Mouse (Mus musculus): ENCODE results near the gene Gm17727.
"Not testable (repeated sequence)": the region's sequence is repeated elsewhere in the genome, so short reads cannot be mapped to it uniquely, and the experiment has no call there.

The Gm17727 gene

GRCm38 (mm10) chr9:35778009-35778408 is at the start of gene Gm17727:
Gene Gm17727 (minus strand): TSS chr9:35778109.
- H3K36me3 ChIP-seq (ENCODE audit: control insufficient read depth, insufficient read depth, low read length, poor library complexity, severe bottlenecking): no peaks in the 10 kb centered on the region
- no peak for DNase-seq (ENCODE audit: low read depth, low spot score)

DNA sequence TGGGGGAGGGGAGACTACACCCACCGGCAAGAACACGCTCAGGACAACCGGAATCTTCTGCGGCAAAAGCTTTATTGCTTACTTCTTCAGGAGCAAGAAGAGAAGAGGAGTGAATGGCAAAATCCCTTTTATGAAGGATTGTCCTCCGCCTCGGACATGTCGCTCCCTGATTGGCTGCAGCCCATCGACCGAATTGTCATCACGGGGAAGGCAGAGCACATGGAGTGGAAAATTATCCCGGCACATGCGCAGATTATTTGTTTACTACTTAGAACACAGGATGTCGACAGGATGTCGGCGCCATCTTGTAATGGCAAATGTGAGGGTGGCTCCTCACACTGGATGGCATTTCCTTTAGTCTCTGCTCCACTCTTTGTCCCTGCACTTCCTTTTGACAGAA is 40.0 kb upstream of the Gm17727 start:
- H3K36me3 ChIP-seq (ENCODE audit: control insufficient read depth, insufficient read depth, low read length, poor library complexity, severe bottlenecking); H3K27me3 ChIP-seq (ENCODE audit: control insufficient read depth, insufficient read depth, low read length, poor library complexity, severe bottlenecking); DNase-seq (ENCODE audit: low read depth, low spot score): not testable (repeated sequence)

More at GRCm38 (mm10) chr9:35778009-35778408, at the start of gene Gm17727:
- H3K27me3 ChIP-seq (ENCODE audit: control insufficient read depth, insufficient read depth, low read length, poor library complexity, severe bottlenecking): no peaks in the 10 kb centered on the region

- DNase-seq (ENCODE audit: low read depth, low spot score): no peak
- Histone ChIP-seq H3K36me3 (ENCODE audit: control insufficient read depth, insufficient read depth, low read length, poor library complexity, severe bottlenecking) (no peaks in the 10 kb centered on the region), H3K27me3 (ENCODE audit: control insufficient read depth, insufficient read depth, low read length, poor library complexity, severe bottlenecking) (no peaks in the 10 kb centered on the region)
Measured at GRCm38 (mm10) chr9:35798146-35798545, 20.2 kb upstream of the Gm17727 start.

GRCm38 (mm10) chr9:35790001-35790400 is 12.1 kb upstream of the Gm17727 start, which contains the start of the genes Gm27235 and D730048I06Rik:
Gene Gm27235 (minus strand): TSS chr9:35790101.
Gene D730048I06Rik (minus strand): TSS chr9:35790112.
- DNase-seq (ENCODE audit: low read depth, low spot score): no peak
- no peaks in the 10 kb centered on the region for H3K27me3 ChIP-seq (ENCODE audit: control insufficient read depth, insufficient read depth, low read length, poor library complexity, severe bottlenecking)
- no peaks in the 10 kb centered on the region for H3K36me3 ChIP-seq (ENCODE audit: control insufficient read depth, insufficient read depth, low read length, poor library complexity, severe bottlenecking)

DNA sequence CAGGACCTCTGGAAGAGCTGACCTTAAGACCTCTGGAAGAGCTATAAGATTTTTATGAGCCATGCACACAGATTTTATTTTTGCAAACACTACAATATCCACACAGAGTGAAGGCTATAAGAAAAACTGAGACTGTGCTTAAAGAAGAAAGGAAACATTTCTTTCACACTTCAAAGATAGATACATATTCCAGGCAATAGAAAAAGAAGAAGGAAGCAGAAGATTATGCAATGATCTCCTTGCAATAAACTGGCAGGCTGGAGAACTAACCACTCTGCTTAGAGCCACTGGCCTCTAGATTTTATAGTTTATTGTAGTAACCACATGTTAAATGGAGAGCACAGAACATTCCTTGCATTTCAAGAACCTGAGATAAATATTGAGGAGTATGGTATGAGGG is 21.1 kb downstream of the Gm17727 start:
- Histone ChIP-seq H3K36me3 (ENCODE audit: control insufficient read depth, insufficient read depth, low read length, poor library complexity, severe bottlenecking) (no peaks in the 10 kb centered on the region), H3K27me3 (ENCODE audit: control insufficient read depth, insufficient read depth, low read length, poor library complexity, severe bottlenecking) (no peaks in the 10 kb centered on the region)
- no peak for DNase-seq (ENCODE audit: low read depth, low spot score)

GRCm38 (mm10) chr9:35740749-35741148 is 37.2 kb downstream of the Gm17727 start, which contains the start of gene Gm17677:
Gene Gm17677 (plus strand): TSS chr9:35741049.
- no peak for DNase-seq (ENCODE audit: low read depth, low spot score)
- no peaks in the 10 kb centered on the region for H3K36me3 ChIP-seq (ENCODE audit: control insufficient read depth, insufficient read depth, low read length, poor library complexity, severe bottlenecking)
- no peaks in the 10 kb centered on the region for H3K27me3 ChIP-seq (ENCODE audit: control insufficient read depth, insufficient read depth, low read length, poor library complexity, severe bottlenecking)
